Mouse (Mus musculus) kidney, adult 2 months (tissue): ENCODE measurements around the gene Kcnmb4.

Experiments
- CTCF ChIP-seq: fragments of 200-500 bp; conservative IDR thresholded peaks from 2 replicates; pipeline ENCODE4 v1.5.1; 2011; ENCODE audit warnings: low read depth, mild to moderate bottlenecking, control low read depth, low read length, moderate library complexity, mixed read lengths; ENCODE audit not compliant: insufficient read depth, insufficient read length
- POLR2A ChIP-seq: fragments of 200-500 bp; IDR thresholded peaks from one replicate; pipeline ENCODE4 v1.6.1; 2011; ENCODE audit warnings: low read depth, low read length, control low read depth

GRCm38 (mm10) chr10:116450621-116451020 is 23.1 kb downstream of the Kcnmb4 start:
- no peak for TF ChIP-seq POLR2A
- no peak for TF ChIP-seq CTCF
